Mouse (Mus musculus) CH12.LX (cell line): ENCODE measurements around the gene Pacs1. TPM values are rescaled to one million over a fixed set of nuclear protein-coding genes. Genes with fewer than 3 reads are reported as not detected.
A peak's percentile ranks its signal among the peaks of the same experiment; 100 is the strongest.

Experiments
- DNase-seq: peaks from one replicate; pipeline ENCODE4 v3.0.0-alpha.2; 2013; ENCODE audit errors: extremely low read depth
- H3K27ac ChIP-seq: 2 replicates; pipeline ENCODE4 v1.5.1; 2012; ENCODE audit warnings: low read depth, mild to moderate bottlenecking, control low read depth, moderate library complexity; ENCODE audit not compliant: insufficient read depth
- H3K27me3 ChIP-seq: replicated peaks from 2 replicates; pipeline ENCODE3; 2012; ENCODE audit warnings: inconsistent platforms
- H3K36me3 ChIP-seq, 2 experiments: replicated peaks in 1 of 2; 2 replicates each; pipeline versions ENCODE3 to v1.6.1; 2012; ENCODE audit warnings: inconsistent platforms in 1 of 2, low read length in 1 of 2, mild to moderate bottlenecking in 1 of 2, mixed read lengths in 1 of 2, moderate library complexity in 1 of 2; ENCODE audit not compliant: control insufficient read depth in 1 of 2, insufficient read depth in 1 of 2
- H3K4me1 ChIP-seq, 2 experiments: 2 replicates each; pipeline ENCODE4 v1.6.1; 2012; ENCODE audit warnings: inconsistent platforms in 1 of 2, moderate library complexity in 1 of 2; ENCODE audit not compliant: insufficient read depth in 2 of 2, control insufficient read depth in 1 of 2
- H3K4me2 ChIP-seq: 2 replicates; pipeline ENCODE4 v1.6.1; 2012; ENCODE audit warnings: low read depth, mild to moderate bottlenecking, control low read depth; ENCODE audit not compliant: poor library complexity, insufficient read depth, severe bottlenecking
- H3K4me3 ChIP-seq, 3 experiments: fragments of 150-350 bp in 1 of 3; sonication (generic) in 1 of 3; replicated peaks in 1 of 3; 2 replicates each; pipeline versions ENCODE3 to v1.5.1; 2011 to 2012; ENCODE audit warnings: low read depth in 2 of 3, low read length in 2 of 3, mild to moderate bottlenecking in 2 of 3, moderate library complexity in 2 of 3, control low read depth in 1 of 3, improper control_type of control experiment in 1 of 3, inconsistent platforms in 1 of 3, mixed read lengths in 1 of 3; ENCODE audit not compliant: poor library complexity in 1 of 3
- H3K79me2 ChIP-seq: replicated peaks from 2 replicates; pipeline ENCODE4 v1.6.1; 2012; ENCODE audit warnings: mild to moderate bottlenecking, moderate library complexity; ENCODE audit not compliant: control insufficient read depth, poor library complexity, insufficient read depth, severe bottlenecking; ENCODE audit errors: extremely low read depth
- H3K9ac ChIP-seq: 2 replicates; pipeline ENCODE4 v1.6.1; 2012; ENCODE audit warnings: low read depth, mild to moderate bottlenecking, control low read depth, moderate library complexity; ENCODE audit not compliant: insufficient read depth
- H3K9me3 ChIP-seq: replicated peaks from 2 replicates; pipeline ENCODE3; 2012; ENCODE audit warnings: low read length, inconsistent platforms, mixed read lengths
- CHD1 ChIP-seq: IDR thresholded peaks from 2 replicates; pipeline ENCODE4 v1.6.1; 2012; ENCODE audit warnings: low read depth, low read length, improper control_type of control experiment, inconsistent platforms
- CHD2 ChIP-seq: IDR thresholded peaks from 2 replicates; pipeline ENCODE4 v1.6.1; 2011; ENCODE audit warnings: low read length, improper control_type of control experiment
- EP300 ChIP-seq: IDR thresholded peaks from 2 replicates; pipeline ENCODE4 v1.6.1; 2011; ENCODE audit warnings: low read length, improper control_type of control experiment
- JUN ChIP-seq: IDR thresholded peaks from 2 replicates; pipeline ENCODE4 v1.6.1; 2011; ENCODE audit warnings: low read depth, mild to moderate bottlenecking, low read length, improper control_type of control experiment, moderate library complexity; ENCODE audit not compliant: insufficient read depth
- JUND ChIP-seq: conservative IDR thresholded peaks from 2 replicates; pipeline ENCODE4 v1.6.1; 2011; ENCODE audit warnings: low read depth, low read length, improper control_type of control experiment
- MAZ ChIP-seq: IDR thresholded peaks from 2 replicates; pipeline ENCODE4 v1.6.1; 2012; ENCODE audit warnings: low read depth, mild to moderate bottlenecking, inconsistent platforms, low read length, improper control_type of control experiment, moderate library complexity
- MYC ChIP-seq: IDR thresholded peaks from 2 replicates; pipeline ENCODE4 v1.6.1; 2011; ENCODE audit warnings: low read depth, mild to moderate bottlenecking, improper control_type of control experiment, low read length
- NELFE ChIP-seq: IDR thresholded peaks from 2 replicates; pipeline ENCODE4 v1.6.1; 2011; ENCODE audit warnings: low read depth, low read length, improper control_type of control experiment
- POLR2A ChIP-seq: IDR thresholded peaks from 2 replicates; pipeline ENCODE4 v1.6.1; 2011; ENCODE audit warnings: low read depth, mild to moderate bottlenecking, improper control_type of control experiment, low read length
- POLR2AphosphoS2 ChIP-seq: IDR thresholded peaks from 2 replicates; pipeline ENCODE4 v1.6.1; 2011; ENCODE audit warnings: low read depth, low read length, improper control_type of control experiment
- RAD21 ChIP-seq: IDR thresholded peaks from 2 replicates; pipeline ENCODE4 v1.6.1; 2011; ENCODE audit warnings: low read depth, mild to moderate bottlenecking, low read length, improper control_type of control experiment, moderate library complexity
- RCOR1 ChIP-seq: conservative IDR thresholded peaks from 2 replicates; pipeline ENCODE4 v1.6.1; 2012; ENCODE audit warnings: low read depth, mild to moderate bottlenecking, inconsistent platforms, low read length, improper control_type of control experiment
- SMC3 ChIP-seq: IDR thresholded peaks from 2 replicates; pipeline ENCODE4 v1.6.1; 2011; ENCODE audit warnings: low read depth, low read length, improper control_type of control experiment
- TBP ChIP-seq: conservative IDR thresholded peaks from 2 replicates; pipeline ENCODE4 v1.6.1; 2011; ENCODE audit warnings: low read depth, low read length, improper control_type of control experiment
- UBTF ChIP-seq: IDR thresholded peaks from 2 replicates; pipeline ENCODE4 v1.6.1; 2012; ENCODE audit warnings: low read depth, mild to moderate bottlenecking, inconsistent platforms, low read length, improper control_type of control experiment, moderate library complexity
- ZKSCAN1 ChIP-seq: IDR thresholded peaks from 2 replicates; pipeline ENCODE4 v1.6.1; 2012; ENCODE audit warnings: low read depth, inconsistent platforms, low read length, improper control_type of control experiment, borderline replicate concordance
- ZMIZ1 ChIP-seq: IDR thresholded peaks from 2 replicates; pipeline ENCODE4 v1.6.1; 2012; ENCODE audit warnings: low read depth, mild to moderate bottlenecking, inconsistent platforms, low read length, improper control_type of control experiment
- ZNF384 ChIP-seq: IDR thresholded peaks from 2 replicates; pipeline ENCODE4 v1.6.1; 2012; ENCODE audit warnings: low read depth, low read length, improper control_type of control experiment, inconsistent platforms
- dilution Hi-C: fragments of 300-500 bp; cut with MboI; formaldehyde crosslinking; loops from 2 replicates; pipeline ENCODE4 v1.14.3; 2020; ENCODE audit warnings: low sequenced_read_pairs; ENCODE audit not compliant: extremely low pct_unique_long_range_greater_than_20kb, extremely low pct_ligation_motif_present
- in situ Hi-C: fragments of 300-500 bp; cut with MboI; formaldehyde crosslinking; loops from 3 replicates; pipeline ENCODE4 v1.14.3; 2019; ENCODE audit warnings: low sequenced_read_pairs, low pct_ligation_motif_present, low pct_unique_long_range_greater_than_20kb, mixed read lengths
- polyA plus RNA-seq: library from polyadenylated mRNA; unstranded; fragments of >175 nt; gene quantifications from 2 replicates; pipeline ENCODE4 v1.2.1, GENCODE M21; 2012; ENCODE audit warnings: low read depth; ENCODE audit not compliant: insufficient read length
- total RNA-seq, 2 experiments: library from RNA; depleted of rRNA; stranded (reverse); fragments of 300-350 nt in 1 of 2; fragments of >200 nt in 1 of 2; gene quantifications; 2 replicates each; pipeline ENCODE4 v1.2.3; 2012 to 2014

Pacs1 gene
- total and polyA plus RNA-seq, 3 experiments = 2.4 to 14.4 (median 10.1) TPM

- in situ Hi-C loops (no loop called here), dilution Hi-C loops (no loop called here)
- Histone ChIP-seq H3K9me3 (no peaks in the 10 kb centered on the region), H3K79me2 (peaks cover 18% of the 10 kb centered on the region), H3K36me3 (peaks cover 50 to 65% of the 10 kb centered on the region in 2 experiments), H3K4me3 (no peak overlapping the region)
- TF ChIP-seq RAD21 (no peak), POLR2A (no peak), CHD2 (no peak), JUN (no peak), SMC3 (no peak), TBP (no peak), UBTF (no peak), NELFE (no peak), POLR2AphosphoS2 (no peak), MYC (no peak), ZKSCAN1 (no peak), EP300 (no peak), ZMIZ1 (no peak), JUND (no peak)
- TF ChIP-seq, all 38 proteins: peak for 0
- no peak overlapping the region for H3K9ac ChIP-seq
- no peak overlapping the region for H3K4me2 ChIP-seq
- no peak overlapping the region for H3K27ac ChIP-seq
- no peak for DNase-seq
- no peaks in the 10 kb centered on the region for H3K27me3 ChIP-seq
- H3K4me1 ChIP-seq = peaks cover 0 to 41% of the 10 kb centered on the region in 2 experiments; a peak in 2 of 4 replicates
These were observed 2.8 kb upstream of the Pacs1 start for GRCm38 (mm10) chr19:5275736-5276135.

GRCm38 (mm10) chr19:5274641-5275040, 1.7 kb upstream of the Pacs1 start:
- H3K27me3 ChIP-seq = no peaks in the 10 kb centered on the region

More at GRCm38 (mm10) chr19:5274641-5275040, 1.7 kb upstream of the Pacs1 start:
- Histone ChIP-seq H3K36me3 (peaks cover 45 to 59% of the 10 kb centered on the region in 2 experiments), H3K4me1 (peaks cover 2 to 52% of the 10 kb centered on the region in 2 experiments; a peak in 3 of 4 replicates), H3K4me2 (no peak overlapping the region), H3K4me3 (no peak overlapping the region), H3K9me3 (no peaks in the 10 kb centered on the region), H3K27ac (peak overlapping the region; percentile 53), H3K79me2 (peaks cover 26% of the 10 kb centered on the region), H3K9ac (no peak overlapping the region)
- dilution Hi-C loops (no loop called here), in situ Hi-C loops (no loop called here)
- DNase-seq = no peak
- no peak for TF ChIP-seq ZNF384
- no peak for TF ChIP-seq MYC
- TF ChIP-seq CHD1 = no peak
- TF ChIP-seq UBTF = no peak
- no peak for TF ChIP-seq RCOR1
- TF ChIP-seq MAZ = no peak
- TF ChIP-seq POLR2AphosphoS2 = no peak
- TF ChIP-seq JUN = no peak
